Mouse (Mus musculus) layer of hippocampus, postnatal 10 days (tissue): ENCODE data around the gene Kcns3. TPM values are rescaled to one million over a fixed set of nuclear protein-coding genes. Genes with fewer than 3 reads are reported as not detected.
"Not testable (repeated sequence)": the region's sequence is repeated elsewhere in the genome, so short reads cannot be mapped to it uniquely, and the experiment has no call there.

Experiments
- DNase-seq, 2 experiments: peaks; one replicate each; pipeline ENCODE4 v3.0.0; 2021; ENCODE audit warnings: low spot score in 2 of 2
- total RNA-seq, 2 experiments: library from RNA; stranded (reverse); gene quantifications; 2 replicates each; pipeline ENCODE4 v1.2.3; 2021

The Kcns3 gene
- total RNA-seq, 2 experiments from 2014 or later: 4.0 to 4.1 TPM

DNA sequence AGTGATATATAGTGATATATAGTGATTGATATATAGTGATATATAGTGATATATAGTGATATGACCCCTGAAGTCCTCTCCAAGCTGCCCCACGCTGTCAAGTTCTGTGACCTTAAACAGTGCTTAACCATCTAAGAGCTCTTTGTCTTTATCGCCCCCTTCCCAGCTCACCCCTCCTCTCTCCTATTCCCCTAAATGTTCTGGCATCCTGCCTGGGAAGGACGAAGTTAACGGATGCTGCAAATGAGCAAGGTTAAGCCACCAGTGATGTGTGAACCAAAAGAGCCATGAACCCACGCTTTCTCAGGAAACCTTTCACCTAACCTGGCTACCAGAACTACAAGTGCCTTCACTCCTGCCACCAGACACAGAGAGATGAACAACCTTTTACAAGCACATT lies 64.0 kb downstream of the Kcns3 start:
- DNase-seq: no peak

DNA sequence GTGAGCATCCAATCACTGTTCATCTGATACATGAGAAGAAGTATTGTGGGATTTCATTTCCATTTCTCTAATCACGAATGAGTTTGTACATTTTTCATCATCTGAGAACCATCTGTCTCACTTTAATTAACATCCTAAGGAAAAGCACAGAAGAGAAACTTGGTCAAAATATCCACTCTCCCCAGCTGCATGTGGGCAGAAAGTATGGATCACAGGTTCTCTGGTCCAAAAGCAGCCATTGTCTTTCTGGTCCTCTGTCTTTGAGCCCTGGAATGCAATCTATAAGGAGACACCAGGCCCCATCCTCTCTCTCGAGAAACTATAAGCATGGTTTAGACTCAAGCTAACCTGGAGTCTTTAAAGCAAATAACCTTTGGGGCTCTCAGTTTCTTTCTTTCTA lies 79.8 kb downstream of the Kcns3 start:
- DNase-seq: no peak

DNA sequence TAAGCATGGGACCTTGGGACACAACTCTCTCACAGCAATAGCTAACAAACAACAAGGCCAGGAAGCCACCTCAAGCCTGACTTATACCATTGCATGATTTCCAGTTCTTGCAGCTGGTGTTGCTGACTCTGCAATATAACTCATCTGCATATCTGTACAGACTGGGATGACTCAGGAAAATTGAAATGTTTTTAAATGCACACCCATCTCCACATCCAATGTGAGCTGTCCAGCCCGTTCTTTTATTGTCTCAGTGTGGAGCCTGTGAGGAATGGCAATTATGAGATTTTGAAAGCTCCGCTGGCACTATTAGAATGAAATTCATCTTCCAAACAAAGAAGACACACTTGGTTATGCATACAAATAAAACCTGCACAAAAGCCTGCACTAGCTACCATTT lies 84.0 kb downstream of the Kcns3 start:
- DNase-seq: no peak

DNA sequence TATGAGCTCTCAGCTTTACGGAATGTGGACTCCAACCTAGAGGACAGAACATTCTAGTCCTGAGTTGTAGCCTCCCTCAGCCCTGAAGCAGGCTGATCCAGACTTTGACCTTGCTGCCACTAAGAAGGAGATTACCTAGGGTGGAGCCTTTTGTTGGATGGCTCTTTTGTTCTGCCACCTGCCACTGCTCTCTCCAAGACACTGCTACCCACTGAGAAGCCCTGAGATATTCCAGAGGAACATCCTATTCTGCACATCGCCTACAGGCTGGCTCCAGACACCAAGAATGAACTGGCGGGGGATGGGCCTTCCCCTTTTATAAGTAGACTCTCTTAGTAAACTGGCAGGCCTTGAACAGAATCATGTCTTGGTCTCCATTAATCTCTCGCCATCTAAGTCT lies 98.2 kb downstream of the Kcns3 start:
- DNase-seq: not testable (repeated sequence)

DNA sequence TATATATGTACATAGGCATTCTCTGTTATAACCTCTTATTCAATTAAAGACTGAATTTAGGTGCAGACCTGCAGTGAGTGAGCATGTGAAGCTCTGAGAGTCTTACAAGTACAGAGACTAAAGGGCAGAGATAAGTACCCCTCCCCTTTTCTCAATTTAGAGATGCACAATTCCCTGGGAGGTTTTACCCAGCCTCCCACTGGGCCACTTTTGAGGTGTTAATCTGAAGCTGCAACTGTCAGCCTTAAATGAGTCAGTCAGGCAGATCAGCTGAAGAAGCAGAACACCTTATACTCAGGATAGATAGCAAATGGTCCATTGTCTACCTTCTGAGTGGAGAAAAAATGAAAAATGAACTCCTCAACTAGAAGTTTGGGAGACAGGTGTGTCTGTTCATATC lies 109.0 kb downstream of the Kcns3 start:
- no peak for DNase-seq

Other genes starting within 250 kb of the Kcns3 start
- not detected for gene Msgn1, start 57.9 kb upstream of the Kcns3 start, total RNA-seq
- gene Gen1, start 114.7 kb upstream of the Kcns3 start, total RNA-seq: 1 to 10 TPM; 3.1 to 3.7 TPM
- gene Smc6, start 114.8 kb upstream of the Kcns3 start, total RNA-seq: 10 to 100 TPM; 31.6 to 39.6 TPM